Mouse (Mus musculus): ENCODE results near the gene Kidins220.

GRCm38 (mm10) chr12:25108865-25109264 is 134.1 kb downstream of the Kidins220 start:
- no peak for TF ChIP-seq CTCF (IDR thresholded peaks at IDR 0.05; ENCODE audit: borderline replicate concordance, insufficient read depth, low read depth, low read length)
- TF ChIP-seq POLR2A (IDR thresholded peaks at IDR 0.05; ENCODE audit: borderline replicate concordance, insufficient read depth, low read length), result no peak
